Mouse (Mus musculus): ENCODE results near the gene Gpr179. TPM values are rescaled to one million over a fixed set of nuclear protein-coding genes. Genes with fewer than 3 reads are reported as not detected.

Gene Gpr179
- 1 to 10 TPM; 1.2 TPM for total RNA-seq (2021)
- polyA plus RNA-seq (2012; rRNA removed) = 0.99 and 1.2 TPM in 2 replicates
- long read RNA-seq, partial matches to known transcripts = 0 of 1 reads
- long read RNA-seq, other reads (novel, unspliced or antisense) = 0 of 1 reads

- no peak for DNase-seq
Measured at GRCm38 (mm10) chr11:97352027-97352684, at the start of gene Gpr179. Gpr179 (minus strand) TSS chr11:97352077.

DNA sequence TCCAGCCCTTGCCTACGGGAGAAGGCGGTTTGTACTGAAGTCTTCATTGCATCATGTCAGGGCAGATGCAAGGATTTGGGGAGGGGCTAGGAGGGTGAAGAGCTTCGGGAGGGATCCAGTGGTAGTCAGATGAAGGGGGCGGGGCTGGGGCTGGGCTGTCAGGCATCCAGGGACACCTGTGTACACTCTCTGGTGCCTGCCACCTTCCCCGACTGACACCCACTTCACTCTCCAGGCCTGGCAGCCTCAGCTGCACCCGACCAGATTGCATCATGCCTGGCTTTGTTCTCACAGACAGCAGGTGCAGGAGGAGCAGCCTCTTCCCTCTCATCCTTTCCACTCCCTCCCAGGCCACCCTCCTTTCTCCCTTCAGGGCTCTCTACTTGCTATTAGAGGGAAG, 49.2 kb upstream of the Gpr179 start:
- DNase-seq = no peak

DNA sequence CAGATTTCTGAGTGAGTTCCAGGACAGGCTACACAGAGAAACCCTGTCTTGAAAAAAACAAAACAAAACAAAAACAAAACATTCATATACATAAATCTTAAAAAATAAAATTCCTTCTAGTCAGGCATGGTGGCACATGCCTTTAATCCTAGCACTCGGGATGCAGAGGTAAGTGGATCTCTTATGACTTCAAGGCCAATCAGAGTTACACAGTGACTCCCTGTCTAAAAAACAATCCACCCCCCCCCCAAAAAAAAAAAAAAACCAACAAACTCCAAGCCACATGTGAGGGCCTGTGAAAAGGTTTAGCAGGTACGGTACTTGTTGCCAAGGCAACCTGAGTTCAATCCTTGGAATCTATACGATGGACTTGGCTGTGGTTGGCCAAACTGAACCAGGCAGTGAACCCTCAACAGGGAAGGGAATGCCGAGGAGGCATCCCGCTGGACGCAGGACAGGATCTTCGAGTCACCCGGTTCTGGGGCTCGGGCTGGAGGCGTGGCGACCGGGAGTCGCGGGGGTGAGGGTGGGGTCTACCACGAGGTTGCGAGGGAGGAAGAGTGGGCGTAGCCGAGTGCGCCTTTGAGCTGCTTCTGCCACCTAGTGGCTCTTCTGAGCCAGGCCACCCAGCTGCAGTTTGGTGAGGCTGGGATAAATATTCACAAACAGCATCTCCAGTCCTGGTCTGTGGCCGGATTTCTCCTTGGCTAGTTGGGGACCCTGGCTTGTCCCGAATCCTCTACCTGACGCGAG, 48.3 kb upstream of the Gpr179 start:
- DNase-seq = peak; percentile 89

DNA sequence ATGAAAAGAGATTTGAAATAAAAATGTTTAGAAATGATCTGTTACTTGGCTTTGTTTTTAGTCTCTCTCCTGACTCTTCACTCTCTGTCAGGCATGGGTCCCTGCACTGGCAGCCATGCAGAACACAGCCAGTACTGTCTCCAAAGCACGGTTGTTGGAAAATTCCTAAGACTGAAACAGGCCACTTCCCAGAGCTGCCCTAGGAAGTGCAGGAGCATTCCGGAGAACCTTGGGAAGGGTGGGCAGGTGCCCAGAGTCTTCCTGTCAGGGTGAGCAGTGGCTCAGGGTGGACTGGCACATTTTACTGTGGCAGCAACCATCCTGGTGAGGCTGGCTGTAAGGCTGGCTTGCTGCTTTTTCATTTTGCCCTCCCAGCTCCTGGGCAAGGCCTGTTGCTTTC, 46.6 kb upstream of the Gpr179 start:
- no peak for DNase-seq

GRCm38 (mm10) chr11:97394146-97394545, 42.3 kb upstream of the Gpr179 start:
- no peak for DNase-seq

DNA sequence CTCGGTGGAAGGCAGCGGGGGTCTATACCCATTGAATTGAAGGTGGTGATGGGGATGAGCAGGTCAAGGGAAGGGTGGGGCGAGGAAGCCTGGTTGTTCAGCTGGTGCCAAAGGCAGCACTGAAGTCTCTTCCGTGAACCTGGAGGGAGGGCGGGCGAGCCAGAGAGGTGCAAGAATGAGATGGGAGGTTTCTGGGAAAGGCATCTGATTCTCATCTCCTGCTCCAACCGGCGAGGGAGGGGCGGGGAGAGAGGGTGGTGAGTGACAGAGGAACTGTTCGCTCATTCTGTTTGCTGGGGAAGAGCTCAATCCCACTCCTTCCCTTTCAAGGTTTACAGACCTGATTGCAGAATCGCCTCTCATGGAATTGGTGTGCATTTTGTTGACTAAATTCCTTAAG, 41.8 kb upstream of the Gpr179 start:
- DNase-seq = no peak

DNA sequence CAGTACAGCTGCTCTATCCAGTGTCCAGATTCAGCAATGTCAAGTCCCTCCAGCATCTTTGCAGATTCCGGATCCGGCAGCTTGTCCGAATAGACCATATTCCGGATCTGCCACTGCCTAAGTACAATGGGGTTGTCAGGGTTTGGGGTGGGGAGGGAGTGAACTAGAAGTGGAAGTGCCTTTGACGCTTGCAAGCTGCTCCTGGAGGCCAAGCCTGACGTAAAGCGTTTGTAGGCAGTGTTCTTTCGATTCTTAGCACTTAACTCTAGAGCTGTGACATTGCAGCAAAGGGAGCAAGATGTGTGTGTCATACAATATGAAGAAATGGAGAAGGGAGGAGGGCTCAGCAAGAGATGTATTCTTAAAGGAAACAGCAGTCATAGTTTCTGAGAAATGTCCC, 37.2 kb upstream of the Gpr179 start:
- no peak for DNase-seq

GRCm38 (mm10) chr11:97387811-97388210, 35.9 kb upstream of the Gpr179 start:
- peak; percentile 77 for DNase-seq

GRCm38 (mm10) chr11:97383764-97384163, 31.9 kb upstream of the Gpr179 start:
- DNase-seq = no peak

DNA sequence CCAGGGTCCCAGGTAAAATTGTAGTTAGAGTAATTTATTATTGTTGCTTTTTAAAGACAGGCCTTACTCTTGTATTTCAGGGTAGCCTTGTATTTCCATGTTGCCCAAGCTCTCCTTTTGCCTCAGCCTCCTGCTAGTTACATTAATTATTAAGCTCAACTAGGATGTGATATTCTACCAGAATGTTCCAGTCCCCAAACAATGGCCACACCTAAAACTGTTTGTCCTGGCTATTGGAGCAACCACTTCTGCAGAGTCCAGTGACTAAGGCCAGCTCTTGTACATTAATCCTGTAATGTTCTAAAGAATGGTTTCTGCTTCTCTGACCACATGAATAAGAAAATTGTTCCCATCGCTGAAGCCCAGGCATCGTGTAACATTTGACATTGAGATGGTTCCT, 31.1 kb upstream of the Gpr179 start:
- DNase-seq = no peak

DNA sequence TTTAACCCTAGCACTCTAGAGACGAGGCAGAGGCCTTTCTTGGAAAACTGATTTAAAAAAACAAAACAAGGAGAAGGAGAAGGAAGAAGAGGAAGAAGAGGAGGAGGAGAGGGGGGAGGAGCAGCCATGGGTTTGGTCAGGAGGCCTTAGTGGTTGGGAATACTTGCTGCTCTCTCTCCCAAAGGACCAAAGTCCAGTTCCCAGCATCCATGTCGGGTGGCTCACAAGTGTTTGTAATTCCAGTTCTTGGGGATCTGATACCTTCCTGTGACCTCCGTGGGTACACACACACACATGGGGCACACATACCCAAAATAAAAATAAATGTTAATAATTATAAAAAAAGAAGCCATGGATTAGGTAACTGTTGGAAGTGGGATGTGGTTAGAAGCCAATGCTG, 28.2 kb upstream of the Gpr179 start:
- no peak for DNase-seq

GRCm38 (mm10) chr11:97373402-97373801, 21.5 kb upstream of the Gpr179 start:
- DNase-seq = no peak

GRCm38 (mm10) chr11:97372159-97372864, 20.4 kb upstream of the Gpr179 start:
- DNase-seq = no peak

DNA sequence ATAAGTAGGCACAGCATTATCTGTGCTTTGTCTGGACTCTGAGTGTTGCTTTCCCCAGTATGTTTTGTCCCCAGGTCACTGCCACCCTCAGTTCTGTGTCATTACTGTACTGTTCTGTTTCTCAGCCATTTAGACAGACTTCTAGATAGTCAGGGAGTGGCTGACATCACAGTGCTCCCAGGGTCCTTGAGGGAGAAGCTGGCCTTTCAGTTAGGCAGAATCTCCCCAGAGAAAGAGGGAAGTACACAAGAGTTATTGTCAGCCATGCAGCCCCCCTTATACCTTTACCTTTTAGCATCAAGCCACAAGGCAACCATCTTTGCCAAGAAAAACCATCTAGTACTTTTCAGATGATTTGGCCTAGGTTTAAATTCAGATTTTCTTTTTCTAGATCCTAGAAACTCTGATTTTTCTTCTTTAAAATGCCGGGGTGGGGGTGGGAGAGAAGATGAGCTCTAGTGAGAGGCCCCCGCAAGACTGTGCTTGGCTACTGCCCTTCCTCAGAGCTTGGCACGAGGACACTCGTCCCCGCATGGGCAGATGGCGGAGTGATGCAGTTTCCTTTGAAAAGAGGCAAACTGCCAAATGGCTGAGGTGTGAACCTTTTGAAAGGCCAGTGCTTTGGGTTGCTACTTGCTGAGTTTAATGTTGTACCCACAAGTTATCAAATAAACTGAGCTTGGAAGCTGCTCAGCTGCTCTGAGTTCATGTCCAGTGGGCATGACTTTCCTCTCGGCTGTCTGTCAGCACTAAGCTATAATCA, 18.6 kb upstream of the Gpr179 start:
- DNase-seq = peak; percentile 21

DNA sequence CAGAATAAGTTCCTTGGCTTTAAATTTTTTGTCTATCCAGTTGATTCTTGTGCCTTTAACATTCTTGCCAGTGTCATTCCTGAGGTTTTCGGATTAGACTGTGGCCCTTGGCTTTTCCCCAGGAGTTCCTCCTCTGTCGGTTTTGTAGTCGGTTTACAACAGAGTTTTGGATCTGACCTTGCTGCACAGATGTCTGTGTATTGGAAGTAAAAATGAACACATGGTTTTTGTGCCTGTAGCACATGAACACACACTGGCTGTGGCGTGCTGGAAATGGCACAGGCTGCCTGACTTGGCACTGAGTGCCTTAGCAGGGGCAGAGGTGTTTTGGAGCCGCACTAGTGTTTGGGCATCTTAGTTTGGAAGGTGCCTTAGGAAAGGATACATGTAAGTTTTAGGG, 16.6 kb upstream of the Gpr179 start:
- no peak for DNase-seq

- DNase-seq = no peak
Measured at GRCm38 (mm10) chr11:97365556-97365955, 13.7 kb upstream of the Gpr179 start.

- no peak for DNase-seq
Measured at GRCm38 (mm10) chr11:97363644-97363995, 11.7 kb upstream of the Gpr179 start.

GRCm38 (mm10) chr11:97362943-97363643, 11.2 kb upstream of the Gpr179 start:
- DNase-seq = peak; percentile 65

DNA sequence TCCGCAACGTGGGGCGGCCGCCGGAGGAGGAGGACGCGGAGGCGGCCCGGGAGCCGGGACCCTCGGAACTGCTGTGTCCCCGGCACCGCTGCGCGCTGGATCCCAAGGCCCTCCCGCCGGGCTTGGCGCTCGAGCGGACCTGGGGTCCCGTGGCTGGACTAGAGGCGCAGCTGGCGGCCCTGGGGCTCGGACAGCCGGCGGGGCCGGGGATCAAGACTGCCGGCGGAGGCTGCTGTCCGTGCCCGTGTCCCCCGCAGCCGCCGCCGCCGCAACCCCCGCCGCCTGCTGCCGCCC, 10.7 kb upstream of the Gpr179 start:
- no peak for DNase-seq

DNA sequence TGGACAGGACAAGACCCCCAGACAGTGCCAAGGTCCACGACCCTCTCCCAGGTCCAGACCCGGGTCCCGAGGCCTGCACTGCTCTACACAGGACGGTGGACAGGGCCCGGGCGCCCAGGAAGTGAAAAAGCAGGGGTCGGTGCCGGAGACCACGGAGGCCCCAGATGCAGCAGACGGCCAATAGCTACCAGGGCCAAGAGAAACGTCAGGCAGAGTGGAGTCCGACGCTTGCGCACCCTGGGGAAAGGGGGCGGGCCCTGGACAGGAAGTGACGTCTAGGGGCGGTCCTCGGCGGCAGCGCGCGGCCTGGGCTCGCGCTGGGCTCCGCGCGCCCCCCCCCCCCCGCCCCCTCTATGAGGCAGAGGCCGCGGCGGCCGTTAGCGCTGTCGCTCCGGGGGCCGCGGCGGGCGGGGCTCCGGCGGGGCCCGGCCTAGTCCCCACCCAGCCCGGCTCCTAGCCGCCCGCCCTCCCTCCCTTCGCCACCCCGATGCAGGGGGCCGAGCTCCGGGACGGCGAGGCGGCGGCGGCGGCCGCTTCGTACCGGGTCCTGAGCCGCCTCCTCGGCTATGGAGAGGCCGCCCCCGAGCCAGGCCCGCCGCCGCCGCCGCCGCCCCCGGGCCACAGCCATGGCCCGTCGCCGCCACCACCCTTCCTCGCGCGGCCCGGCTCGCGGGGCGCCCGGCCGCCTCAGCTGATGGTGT, 10.2 kb upstream of the Gpr179 start, which contains the start of gene Socs7:
Gene Socs7, plus strand, starts transcription at position 604 of the 701 bp plus-strand sequence.
- DNase-seq = peak; percentile 97

- peak; percentile 76 for DNase-seq
Measured at GRCm38 (mm10) chr11:97357663-97358062, 5.8 kb upstream of the Gpr179 start.
